Mouse (Mus musculus): ENCODE results near the gene Edem2.
A peak's percentile ranks its signal among the peaks of the same experiment; 100 is the strongest.

The Edem2 gene

DNA sequence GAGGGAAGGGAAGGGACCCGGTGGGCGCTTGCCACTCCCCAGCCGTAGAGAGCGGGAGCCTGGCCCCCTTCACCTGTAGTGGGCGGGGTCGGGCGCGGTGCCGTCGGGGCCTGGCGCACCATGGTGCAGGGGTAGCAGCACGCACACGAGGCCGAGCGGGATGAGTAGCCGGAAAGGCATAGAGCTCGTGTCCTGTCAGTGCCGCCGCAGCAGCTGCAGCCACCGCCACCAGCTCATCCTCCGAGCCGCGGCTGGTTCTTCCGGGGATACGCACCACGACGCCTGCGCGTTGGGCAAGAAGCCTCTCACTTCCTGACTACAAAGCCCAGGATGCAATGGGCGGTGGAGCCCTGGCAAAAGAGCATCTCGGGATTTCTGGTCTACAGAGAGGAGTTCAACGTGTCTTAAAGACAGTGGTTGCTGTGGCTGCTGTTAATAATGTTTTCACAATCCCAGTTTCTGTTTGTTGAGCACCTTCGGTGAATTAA, at the start of gene Edem2:
Gene Edem2, minus strand, starts transcription at position 318 of the 488 bp plus-strand sequence.
- DNase-seq (ENCODE audit: low spot score in 2 of 2) = peak; percentile 96

DNA sequence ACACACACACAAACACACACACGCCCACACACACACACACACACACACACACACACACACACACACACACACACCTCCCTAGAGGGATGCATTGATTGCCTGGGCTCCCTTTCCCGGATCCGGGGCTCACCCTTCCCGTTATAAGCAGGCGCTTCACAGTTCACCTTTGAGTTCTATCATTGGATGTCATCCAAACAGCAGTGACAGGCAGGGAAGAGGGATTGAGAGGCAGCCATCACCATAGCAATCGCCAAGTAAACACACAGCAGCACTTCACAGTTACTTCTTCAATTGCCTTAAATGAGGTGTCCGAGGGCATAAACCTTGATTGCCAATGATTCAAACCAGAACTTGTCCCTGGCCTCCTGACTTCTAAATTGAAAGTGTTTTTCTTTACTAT, 49.8 kb upstream of the Edem2 start:
- no peak for DNase-seq (ENCODE audit: low spot score in 2 of 2)

DNA sequence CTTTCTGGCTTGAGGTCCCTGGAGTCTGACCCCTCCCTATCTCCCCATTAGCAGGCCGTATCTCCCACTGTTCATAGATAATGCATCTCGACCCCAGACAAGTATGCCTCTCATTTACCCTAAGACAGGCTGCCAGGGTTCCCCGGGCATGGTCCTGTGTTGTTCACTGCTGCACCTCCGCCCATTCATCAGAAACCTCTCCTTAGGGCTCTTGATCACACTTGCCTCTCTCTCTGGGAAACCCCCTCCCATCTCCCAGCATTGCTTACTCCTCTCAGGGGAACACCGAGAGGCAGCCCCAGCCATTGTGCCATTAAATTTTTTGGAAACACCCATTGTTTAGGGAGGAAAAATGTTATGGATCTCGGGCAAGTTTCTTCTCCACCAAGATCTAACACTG, 48.7 kb upstream of the Edem2 start:
- DNase-seq (ENCODE audit: low spot score in 2 of 2) = no peak

DNA sequence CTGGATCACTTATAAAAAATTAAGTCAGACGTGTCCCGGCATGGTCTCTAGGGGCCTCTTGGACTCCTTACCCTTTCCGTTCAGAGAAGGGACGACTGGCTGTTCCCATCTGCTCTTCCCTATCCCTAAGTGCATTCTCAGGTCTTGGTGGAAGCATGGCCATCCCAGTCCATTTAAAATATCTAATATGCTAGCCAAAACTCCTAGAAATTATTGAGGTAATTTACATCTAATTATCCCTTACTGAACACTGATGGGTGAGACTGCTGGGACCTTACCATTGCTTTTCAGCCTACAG, 48.4 kb upstream of the Edem2 start:
- no peak for DNase-seq (ENCODE audit: low spot score in 2 of 2)

DNA sequence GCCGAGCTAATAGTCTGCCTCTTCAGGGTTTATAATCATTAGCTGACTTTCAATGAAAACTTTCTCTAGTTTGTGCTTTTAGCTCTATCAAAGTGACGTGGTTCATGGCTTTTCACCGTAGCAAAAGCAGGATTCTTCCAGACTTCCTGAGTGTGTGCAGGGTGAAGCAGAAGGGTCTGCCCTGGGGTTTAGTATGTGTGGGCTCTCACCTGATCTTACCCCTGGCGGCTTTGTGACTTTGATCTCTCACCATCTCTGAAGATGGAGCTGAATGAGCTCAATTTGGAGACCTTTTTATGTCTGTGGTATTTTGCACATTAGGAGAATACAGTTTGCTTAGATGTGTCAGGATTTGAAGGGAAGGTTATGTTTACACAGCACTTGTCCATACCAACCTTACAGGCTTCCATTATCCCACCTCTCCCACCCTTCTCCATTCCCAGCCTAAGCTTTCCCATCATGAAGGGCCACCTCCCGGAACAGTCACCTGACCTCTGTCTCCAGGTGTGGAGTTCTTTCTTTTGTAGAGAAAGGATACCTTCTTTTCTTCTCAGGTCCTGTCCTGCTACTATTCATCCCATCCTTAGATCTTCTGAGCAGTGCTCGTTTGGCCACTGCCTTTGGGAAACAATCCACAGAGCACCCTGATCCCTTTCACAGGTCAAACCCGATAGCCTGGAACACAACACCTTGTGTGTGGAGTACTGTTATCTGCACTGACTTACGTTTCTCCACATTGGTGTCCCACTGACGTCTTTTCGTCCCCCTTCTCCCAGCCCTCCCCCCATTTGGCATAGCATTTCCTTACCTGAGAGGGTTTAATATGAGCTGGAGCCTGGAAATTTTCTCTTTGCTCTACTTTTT, 47.8 kb upstream of the Edem2 start:
- DNase-seq (ENCODE audit: low spot score in 2 of 2) = no peak

DNA sequence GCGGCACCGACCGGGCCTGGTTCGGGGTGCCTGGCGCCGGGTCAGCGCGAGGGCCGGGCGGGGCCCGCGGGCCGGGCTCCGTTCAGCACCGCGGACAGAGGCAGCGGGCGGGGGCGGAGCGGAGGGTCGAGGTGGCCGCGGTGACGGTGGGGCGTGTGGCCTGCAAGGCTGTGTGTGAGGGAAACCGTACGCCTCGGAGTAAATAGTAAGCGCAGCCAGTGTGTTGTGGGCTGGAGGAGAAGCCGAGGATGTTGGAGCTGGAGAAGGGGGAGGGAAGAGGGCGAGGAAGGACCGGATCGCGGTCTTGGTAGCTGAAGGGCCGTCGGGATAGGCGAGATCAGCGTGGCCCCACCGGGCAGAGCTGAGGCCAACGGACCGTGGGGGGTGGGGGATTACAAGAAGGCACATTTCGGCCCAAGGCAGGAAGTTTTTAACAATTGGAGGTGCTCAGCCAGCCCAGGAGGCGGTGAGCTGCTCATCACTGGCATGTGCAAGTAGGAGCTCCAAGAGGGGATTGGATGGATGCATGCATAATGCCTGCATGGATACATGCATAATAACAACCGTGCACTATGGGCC, 46.5 kb upstream of the Edem2 start:
- DNase-seq (ENCODE audit: low spot score in 2 of 2) = peak; percentile 54 to 71

DNA sequence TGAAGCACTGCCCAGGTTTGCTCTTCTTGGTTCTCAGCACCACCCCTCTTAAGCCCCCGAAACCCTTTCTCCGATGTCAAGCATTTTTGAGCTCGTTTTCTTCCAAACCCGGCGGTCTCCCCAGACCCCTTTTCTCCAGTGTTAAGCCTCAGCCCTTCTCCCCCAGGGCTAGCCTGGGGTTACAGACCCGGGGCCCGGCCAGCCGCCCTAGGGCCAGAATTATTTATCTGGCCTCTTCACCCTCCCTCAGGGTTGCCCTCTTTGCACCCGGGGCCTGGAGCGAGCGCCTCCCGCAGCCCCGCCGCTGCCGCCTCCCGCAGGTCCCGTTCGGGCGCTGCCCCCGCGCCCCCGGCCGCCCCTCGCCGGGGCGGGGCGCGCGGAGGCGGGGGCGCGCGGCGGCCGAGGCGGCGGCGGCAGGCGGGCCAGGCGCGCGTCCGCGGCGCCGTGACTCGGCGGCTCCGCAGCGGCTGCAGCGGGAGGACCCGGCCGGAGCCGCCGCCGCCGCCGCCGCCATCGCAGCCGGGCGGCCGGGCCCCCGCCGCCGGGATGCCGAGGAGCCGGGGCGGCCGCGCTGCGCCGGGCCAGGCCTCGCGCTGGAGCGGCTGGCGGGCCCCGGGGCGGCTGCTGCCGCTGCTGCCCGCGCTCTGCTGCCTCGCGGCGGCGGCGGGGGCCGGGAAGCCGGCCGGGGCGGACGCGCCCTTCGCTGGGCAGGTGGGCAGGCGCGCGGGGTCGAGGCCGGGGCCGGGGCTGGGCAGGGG, 45.8 kb upstream of the Edem2 start, which contains the start of gene Mmp24:
Gene Mmp24, plus strand, starts transcription at position 416 of the 758 bp plus-strand sequence.
- no peak for DNase-seq (ENCODE audit: low spot score in 2 of 2)

DNA sequence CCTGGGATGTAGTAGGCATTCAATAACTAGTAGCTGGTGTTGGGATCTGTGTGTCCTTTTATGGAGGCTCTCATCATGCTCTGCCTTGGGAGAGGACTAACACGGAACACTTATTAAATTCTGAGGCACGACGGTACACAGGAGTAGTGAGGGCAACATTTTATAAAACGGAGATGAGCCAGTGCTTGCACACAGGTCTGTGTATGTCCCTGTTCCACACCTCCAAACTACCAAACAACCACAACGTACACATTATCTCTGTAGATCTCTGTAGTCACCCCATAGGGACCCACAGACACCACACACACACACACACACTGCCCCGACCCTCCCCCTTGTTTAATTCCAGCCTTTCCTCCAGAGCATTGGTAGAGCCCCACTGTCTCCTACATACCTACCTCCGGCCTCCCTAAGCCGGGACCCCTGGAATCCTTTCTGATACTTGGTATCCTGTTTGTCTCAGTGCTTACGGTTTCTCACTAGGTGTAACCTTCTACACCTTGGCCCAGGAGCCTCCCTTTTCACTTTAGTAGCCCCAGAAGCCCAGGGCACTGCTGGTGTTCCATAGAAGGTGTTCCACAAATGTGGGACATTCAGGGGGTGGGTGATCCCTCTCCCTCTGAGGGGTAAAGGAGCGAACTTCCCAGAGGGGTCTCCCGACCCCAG, 45.1 kb upstream of the Edem2 start:
- DNase-seq (ENCODE audit: low spot score in 2 of 2) = no peak

DNA sequence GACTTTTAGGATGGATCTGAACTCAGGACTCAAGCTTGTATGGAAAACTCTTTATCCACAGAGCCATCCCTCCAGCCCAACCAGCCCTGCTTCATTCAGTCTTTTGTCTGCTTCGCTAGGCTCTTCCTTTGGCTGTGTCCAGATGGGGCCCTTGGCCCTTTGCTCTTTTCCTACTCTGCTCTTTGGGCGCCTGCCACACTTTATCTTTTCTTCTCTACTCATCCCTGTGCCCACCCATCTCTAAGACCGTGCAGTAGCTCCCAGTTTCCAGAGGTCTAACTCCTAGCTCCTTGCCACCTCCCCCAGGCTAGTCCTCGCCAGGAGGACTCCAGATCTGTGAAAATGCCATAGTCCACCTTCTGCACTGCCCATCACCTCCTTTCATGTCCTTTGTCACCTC, 44.4 kb upstream of the Edem2 start:
- no peak for DNase-seq (ENCODE audit: low spot score in 2 of 2)

DNA sequence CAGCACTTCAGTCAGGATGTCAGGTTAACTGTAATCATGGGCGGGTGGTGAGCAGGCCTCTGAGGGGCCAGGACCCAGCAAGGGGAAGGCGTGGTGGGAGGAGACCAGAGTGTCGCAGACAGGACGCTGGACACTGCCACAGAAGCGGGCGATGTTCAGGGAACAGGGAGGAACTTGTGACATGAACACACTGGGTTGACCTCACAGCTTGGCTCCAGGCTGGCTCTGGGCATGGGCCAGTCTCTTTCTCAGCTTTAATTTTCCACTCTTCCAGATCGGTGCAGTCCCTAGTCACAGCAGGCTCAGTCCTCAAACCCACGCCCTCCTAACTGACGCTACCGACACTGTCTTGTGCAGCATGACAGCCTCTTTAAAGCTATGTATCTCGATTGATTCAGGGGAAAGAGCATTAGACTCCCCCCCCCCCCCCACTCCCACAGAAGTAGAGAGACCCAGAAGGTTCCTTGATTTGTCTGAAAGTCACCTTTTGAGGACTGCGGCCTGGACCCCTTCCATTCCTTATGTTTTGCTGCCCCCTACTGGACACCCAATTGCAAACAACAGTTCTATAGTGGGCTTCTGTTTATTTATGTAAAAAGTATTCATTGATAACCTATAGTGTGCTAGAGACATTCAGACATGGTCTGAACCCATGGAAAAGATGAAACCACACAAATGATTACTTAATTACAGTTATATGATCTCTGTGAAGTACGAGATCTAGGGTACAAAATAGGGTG, 35.6 kb upstream of the Edem2 start:
- DNase-seq (ENCODE audit: low spot score in 2 of 2) = peak in 1 of 2 experiments; percentile 82

DNA sequence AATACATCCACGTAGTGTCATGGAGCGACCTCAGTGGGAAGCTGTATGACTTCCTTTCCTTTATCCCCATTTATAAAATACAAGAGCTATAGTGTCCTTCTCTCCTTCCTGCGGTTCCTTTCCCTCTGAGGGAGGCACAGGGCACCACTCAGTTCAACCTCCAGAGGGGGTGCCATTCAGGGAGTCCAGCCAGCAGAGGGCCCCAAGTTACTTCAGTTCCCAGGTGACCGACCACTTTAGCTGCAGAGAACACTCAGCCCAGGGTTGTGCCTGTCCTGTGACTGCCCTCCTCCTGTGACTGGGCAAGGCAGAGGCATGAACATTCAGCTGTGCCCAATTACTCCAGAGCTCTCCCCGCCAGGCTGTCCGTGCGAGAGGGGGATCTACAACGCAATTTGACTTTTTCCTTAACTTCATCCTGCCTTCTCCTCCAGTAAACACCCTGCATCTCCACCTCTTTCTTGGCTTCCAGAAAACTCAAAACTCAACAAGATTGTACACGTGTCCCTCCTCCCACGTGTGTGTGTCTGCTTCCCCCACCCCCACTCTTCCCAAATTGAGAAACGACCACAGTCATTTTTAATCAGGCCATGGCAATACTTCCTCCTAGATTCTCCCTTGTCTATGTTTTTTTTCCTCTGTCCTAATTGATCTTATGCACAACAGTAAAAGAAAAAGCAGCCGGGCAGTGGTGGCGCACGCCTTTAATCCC, 27.7 kb upstream of the Edem2 start:
- no peak for DNase-seq (ENCODE audit: low spot score in 2 of 2)

DNA sequence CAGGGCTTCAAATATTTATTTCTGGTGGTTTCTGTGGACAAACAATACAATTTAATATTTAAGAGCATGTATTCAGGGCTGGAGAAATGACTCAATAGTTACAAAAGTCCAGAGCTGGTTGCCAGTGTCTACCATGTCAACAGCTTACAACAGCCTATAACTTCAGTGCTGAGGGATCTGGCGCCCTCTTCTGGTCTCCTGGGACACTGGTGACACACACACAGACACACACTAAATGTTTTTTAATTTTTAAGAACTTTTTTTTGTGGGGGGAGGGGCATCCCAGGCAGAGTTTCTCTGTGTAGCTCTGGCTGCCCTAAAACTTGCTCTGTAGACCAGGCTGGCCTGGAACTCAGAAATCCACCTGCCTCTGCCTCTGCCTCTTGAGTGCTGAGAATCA, 26.5 kb upstream of the Edem2 start:
- peak in 1 of 2 experiments; percentile 50 for DNase-seq (ENCODE audit: low spot score in 2 of 2)

DNA sequence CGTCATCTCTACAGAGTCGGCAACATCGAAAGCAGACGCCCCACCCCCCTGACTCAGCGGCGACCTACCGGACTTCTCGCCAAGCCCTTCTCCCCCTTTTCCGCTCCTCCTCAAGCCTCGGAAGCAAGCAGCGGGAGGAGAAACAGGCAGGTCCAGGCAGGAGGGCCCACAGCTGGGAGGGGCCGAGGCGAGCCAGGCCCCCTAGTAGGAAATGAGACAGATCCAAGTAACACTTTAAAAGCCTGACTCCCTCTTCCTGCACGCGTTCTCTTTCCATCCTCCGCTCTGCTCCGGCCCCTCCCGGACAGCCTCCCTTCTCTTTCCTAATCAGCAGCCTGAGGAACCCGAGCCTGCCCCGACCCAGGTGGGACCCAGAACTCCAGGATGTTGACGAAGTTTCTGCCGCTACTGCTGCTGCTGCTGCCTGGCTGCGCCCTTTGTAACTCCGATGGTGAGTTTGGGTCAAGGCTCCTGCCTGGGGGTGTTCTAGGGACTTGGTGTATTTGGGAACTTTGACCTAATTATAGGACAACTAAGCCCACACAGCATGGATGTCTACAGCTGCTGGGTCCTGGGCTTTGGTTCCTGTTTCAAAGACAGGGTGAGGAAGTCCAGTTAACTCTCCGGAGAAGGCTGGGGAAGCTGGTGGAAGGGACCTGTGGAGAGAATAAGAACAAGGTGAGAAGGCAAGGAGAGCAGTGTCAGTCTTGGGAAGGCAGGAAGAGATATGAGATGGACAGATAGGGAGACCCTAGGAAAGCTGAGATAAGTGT, 21.9 kb upstream of the Edem2 start, which contains the start of gene Procr:
Gene Procr, plus strand, starts transcription at position 104 of the 773 bp plus-strand sequence.
- DNase-seq (ENCODE audit: low spot score in 2 of 2) = no peak

DNA sequence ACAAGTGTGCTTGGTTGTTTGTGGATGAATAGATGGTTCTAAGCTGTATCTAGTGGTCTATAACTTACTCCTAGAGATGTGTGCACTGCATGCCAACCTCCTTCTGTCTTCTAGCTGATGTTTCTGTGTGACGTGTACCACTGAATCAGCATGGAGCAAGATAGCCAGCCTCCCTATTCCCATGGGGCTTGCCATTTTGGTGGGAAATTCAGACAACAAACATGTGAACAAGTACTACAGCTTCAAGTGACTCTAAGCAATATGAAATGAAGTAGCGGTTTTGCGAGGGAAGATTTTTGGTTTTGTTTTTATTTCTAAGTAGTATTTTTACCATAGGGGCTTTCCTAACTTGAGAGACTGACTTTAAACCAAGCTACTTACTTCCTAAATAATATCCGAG, 20.1 kb upstream of the Edem2 start:
- DNase-seq (ENCODE audit: low spot score in 2 of 2) = no peak

DNA sequence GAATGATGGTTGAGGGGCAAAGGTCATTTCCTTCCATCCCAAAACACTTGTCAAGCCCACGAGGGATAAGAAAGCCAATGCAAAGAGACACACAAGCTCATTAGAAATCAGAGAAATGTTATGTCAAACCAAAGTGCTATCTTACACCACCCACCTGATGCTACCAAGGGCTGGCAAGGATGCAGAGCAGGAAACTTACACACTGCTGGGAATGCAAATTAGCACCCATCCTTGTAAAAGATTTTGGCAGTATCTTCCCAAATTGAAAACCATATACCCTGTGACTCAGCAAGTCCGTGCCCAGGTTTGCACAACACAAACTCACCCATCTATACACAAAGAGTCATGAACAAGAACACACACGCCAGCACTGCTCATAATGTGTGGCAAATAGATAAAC, 16.2 kb upstream of the Edem2 start:
- no peak for DNase-seq (ENCODE audit: low spot score in 2 of 2)

DNA sequence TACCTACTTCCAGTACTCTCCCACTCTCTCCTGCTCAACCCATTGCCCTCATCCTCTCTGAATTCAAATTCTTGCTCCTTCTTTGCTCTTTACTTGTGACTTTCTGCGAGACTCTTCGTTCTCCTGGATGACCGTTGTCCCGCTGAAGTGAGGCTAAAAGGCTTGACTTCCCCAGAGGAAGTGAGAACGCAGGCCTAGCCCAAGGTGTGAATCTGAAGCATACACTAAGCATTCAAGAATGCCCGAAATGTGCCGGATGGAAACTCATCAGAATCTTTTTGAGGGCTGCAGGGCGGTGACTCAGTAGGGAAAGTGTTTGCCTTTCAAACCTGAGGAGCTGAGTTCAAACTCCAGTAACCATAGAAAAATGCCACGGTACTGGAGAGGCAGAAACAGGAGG, 14.1 kb upstream of the Edem2 start:
- DNase-seq (ENCODE audit: low spot score in 2 of 2) = no peak

DNA sequence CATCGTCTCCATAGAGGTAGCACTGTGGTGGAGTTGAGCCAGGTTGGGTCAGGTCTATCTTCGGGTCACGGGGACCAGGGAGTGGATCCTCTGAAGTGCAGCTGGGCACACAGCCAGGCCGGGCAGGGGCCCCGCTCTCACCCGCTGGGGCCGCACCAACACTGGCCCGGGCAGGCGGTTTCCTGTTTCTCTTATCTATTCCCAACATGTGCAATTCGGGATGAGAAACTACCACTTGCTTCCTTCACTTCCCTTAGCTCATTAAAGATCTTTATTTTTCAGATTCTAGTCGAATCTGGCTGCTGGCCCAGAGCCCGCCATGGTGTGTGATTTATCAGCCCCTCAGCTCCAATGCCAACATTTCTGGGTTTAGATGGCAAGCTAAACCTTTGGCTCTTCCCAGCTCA, 13.7 kb upstream of the Edem2 start:
- no peak for DNase-seq (ENCODE audit: low spot score in 2 of 2)

DNA sequence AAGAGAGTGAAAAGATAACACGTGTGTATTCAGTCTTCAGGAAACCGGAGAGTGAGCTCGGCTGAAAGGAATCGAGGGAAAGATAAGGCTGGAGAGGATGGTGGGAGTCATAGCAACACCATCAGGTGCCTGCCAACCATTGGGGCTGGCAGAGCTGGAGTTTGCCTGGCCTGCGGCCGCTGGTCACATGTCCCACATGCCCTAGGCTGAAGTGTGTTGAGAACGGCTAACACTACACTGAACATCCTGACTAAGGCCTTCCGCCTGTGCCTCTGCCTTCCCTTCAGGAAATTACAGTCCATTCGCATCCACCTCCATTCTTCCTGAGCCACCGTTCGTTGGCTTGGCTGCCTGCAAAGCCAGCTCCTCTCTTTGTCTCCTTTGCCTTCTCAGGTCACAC, 12.9 kb upstream of the Edem2 start:
- no peak for DNase-seq (ENCODE audit: low spot score in 2 of 2)

DNA sequence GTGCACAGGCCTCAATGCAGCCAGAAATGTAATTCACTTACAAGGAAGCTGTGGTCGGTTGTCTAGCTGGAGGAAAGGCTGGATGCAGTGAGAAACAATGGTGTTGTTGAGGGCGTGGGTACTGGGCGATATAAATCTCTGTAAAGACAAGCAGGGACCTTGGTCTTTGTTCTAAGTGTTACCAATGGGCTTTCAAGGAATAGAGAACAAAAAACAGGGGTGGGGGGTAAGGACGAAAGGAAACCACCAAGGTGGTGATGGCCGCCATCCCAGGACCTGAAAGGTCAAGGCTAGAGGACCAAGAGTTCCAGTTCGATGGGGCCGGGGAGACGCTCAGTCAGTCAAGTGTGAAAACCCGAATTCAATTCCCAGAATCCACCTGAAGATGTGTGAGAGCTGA, 8.5 kb upstream of the Edem2 start:
- DNase-seq (ENCODE audit: low spot score in 2 of 2) = no peak

DNA sequence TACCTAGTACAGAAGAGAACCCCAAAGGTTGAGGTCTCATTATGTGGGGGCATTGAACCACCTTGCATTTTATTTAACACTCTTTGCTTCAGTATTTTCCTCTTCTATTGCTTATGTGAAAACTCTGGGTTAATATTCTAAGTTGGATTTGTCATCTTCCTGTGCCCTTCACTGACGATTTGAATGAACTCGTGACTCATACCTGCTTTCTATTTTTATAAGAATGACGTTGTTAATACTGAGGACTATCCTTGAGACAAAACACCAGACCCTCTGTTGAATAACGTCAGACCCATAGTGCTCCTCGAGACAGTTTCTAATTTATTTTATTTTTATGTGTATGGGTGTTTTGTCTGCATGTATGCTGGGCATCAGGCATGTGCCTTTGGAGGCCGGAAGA, 7.7 kb upstream of the Edem2 start:
- DNase-seq (ENCODE audit: low spot score in 2 of 2) = no peak
